ENCODE assay signal across 12 mouse cellular contexts in the genomic region with DNA sequence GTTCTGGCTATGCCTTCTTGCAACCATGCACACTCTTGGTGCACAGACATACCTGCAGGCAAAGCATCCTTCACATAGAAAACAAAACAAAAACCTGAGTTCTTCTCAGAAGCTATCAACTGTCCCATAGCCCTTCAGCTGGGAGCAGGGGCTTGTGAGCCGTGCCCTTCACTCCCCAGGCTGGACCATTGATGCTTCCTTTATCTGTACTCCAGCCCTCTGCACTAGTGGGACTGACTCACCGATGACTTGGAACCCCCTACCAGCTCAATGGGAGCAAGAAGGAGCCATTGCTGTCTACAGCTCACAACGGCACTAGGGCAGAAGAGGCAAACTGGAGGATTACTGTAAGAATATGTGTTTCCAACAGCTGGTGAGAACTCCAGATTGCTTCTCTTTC.
"Had no signal": no experiment of that assay in that cellular context is flagged by ENCODE, and none has a peak within 500 bp of the region (broad histone marks: within the 10 kb centered on the region; RNA-seq: fewer than 3 reads in every experiment).

No protein-coding gene starts in this region.

- ATAC-seq: hindbrain, postnatal 0 days; intestine, embryonic 15.5 days; midbrain, embryonic 13.5 days had no signal

- H3K9me3 ChIP-seq: intestine, embryonic 15.5 days; limb, embryonic 12.5 days; lung, embryonic 15.5 days; midbrain, embryonic 13.5 days; neural tube, embryonic 13.5 days had no signal

- H3K36me3 ChIP-seq: intestine, embryonic 15.5 days; limb, embryonic 12.5 days; lung, embryonic 15.5 days; midbrain, embryonic 13.5 days; neural tube, embryonic 13.5 days had no signal

- H3K4me1 ChIP-seq: intestine, embryonic 15.5 days; lung, embryonic 15.5 days; midbrain, embryonic 13.5 days; neural tube, embryonic 13.5 days had no signal

- H3K9ac ChIP-seq: intestine, embryonic 15.5 days; limb, embryonic 12.5 days; lung, embryonic 15.5 days; midbrain, embryonic 13.5 days; neural tube, embryonic 13.5 days had no signal

- H3K27ac ChIP-seq: hindbrain, postnatal 0 days; intestine, embryonic 15.5 days; kidney, postnatal 0 days; limb, embryonic 12.5 days; lung, embryonic 15.5 days; macrophage; midbrain, embryonic 13.5 days; neural tube, embryonic 13.5 days had no signal

- H3K27me3 ChIP-seq: intestine, embryonic 15.5 days; limb, embryonic 12.5 days; lung, embryonic 15.5 days; midbrain, embryonic 13.5 days; neural tube, embryonic 13.5 days had no signal

- DNase-seq: layer of hippocampus, adult 9-11 months; lung, postnatal 14 days; right cerebral cortex, postnatal 14 days; thymus, postnatal 4 days had no signal

- H3K4me2 ChIP-seq: intestine, embryonic 15.5 days; limb, embryonic 12.5 days; lung, embryonic 15.5 days; midbrain, embryonic 13.5 days; neural tube, embryonic 13.5 days had no signal

- H3K4me3 ChIP-seq: intestine, embryonic 15.5 days; limb, embryonic 12.5 days; lung, embryonic 15.5 days; midbrain, embryonic 13.5 days; neural tube, embryonic 13.5 days had no signal
